Mouse (Mus musculus) lung, postnatal 14 days (tissue): ENCODE measurements at regions not wholly inside any gene's neighbourhood (a gene's known extent, or its start where the extent isn't known, plus 50 kb on each side); places are given as distances from the start of the nearest gene placed in this dataset.
"Not testable (repeated sequence)": the region's sequence is repeated elsewhere in the genome, so short reads cannot be mapped to it uniquely, and the experiment has no call there.

Experiments
- DNase-seq: peaks from one replicate; pipeline ENCODE4 v3.0.0; 2021

GRCm38 (mm10) chr11:7796373-7796772, 582.6 kb upstream of the Igfbp3 start:
- no peak for DNase-seq

- no peak for DNase-seq
These were observed 580.5 kb upstream of the Igfbp3 start for GRCm38 (mm10) chr11:7794206-7794605.

GRCm38 (mm10) chr11:7780476-7781112, 566.9 kb upstream of the Igfbp3 start:
- no peak for DNase-seq

- not testable (repeated sequence) for DNase-seq
These were observed 561.6 kb upstream of the Igfbp3 start for GRCm38 (mm10) chr11:7775361-7775760.

DNA sequence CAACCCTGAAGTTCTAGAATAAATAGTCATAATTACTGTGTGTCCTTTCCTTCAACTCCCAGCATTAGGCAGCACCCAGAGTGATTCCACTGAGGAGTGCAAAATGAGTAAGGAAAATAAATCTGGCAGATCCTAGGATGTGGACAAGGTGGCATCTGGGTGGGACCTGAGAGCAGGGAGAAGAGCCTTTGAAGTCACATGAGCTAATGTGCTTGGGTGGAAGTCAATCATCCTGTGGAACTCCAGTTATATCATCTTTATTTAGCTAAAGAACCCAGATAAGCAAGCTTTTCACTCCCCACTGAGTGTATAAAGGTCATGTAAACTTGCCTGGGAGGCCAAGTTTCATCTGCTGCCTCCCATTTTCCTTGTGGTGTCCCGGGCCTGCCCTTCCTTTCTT, 551.6 kb upstream of the Igfbp3 start:
- no peak for DNase-seq

- DNase-seq = no peak
These were observed 545.2 kb upstream of the Igfbp3 start for GRCm38 (mm10) chr11:7758862-7759467.
